In genomic region chr2:3282866-3283601, GRCm38 (mm10) we compare ENCODE assay signal across 8 mouse cellular contexts. TPM values are rescaled to one million over a fixed set of nuclear protein-coding genes. Genes with fewer than 3 reads are reported as not detected.
DNase-seq lines count a peak whose midpoint lies in the region; ATAC-seq and TF ChIP-seq lines count a peak whose summit lies in the region.

No protein-coding gene starts in this region.

- TF ChIP-seq CTCF in gastrocnemius, adult 2 months (IDR thresholded peaks at IDR 0.05) = no peak

- peak overlapping the region; percentile 89 for H3K27ac ChIP-seq in gastrocnemius, adult 2 months
- peak overlapping the region; percentile 92 for H3K27ac ChIP-seq in heart, embryonic 13.5 days (replicated peaks)
- H3K27ac ChIP-seq in limb, embryonic 10.5 days = peak overlapping the region; percentile 83
- peak overlapping the region; percentile 95 for H3K27ac ChIP-seq in neural tube, embryonic 13.5 days (replicated peaks)

- ATAC-seq in CD4-positive, CD25-positive, alpha-beta regulatory T cell, adult 4 months = peak; percentile 7
- ATAC-seq in heart, embryonic 13.5 days (ENCODE audit: extremely low read depth, insufficient number of reproducible peaks, low FRiP score, low TSS enrichment) = no peak
- ATAC-seq in neural tube, embryonic 13.5 days (ENCODE audit: low read depth) = peak; percentile 0; the same call in 1 of the 2 replicates

- peak overlapping the region; percentile 99 for H3K4me3 ChIP-seq in gastrocnemius, adult 2 months
- H3K4me3 ChIP-seq in heart, embryonic 13.5 days = peak overlapping the region; percentile 92
- H3K4me3 ChIP-seq in limb, embryonic 10.5 days = peak overlapping the region; percentile 80
- peak overlapping the region; percentile 80 for H3K4me3 ChIP-seq in neural tube, embryonic 13.5 days

- 9% methylated on average over 12 of the region's 12 CpGs for WGBS in heart, embryonic 13.5 days
- WGBS in limb, embryonic 10.5 days = 10% methylated on average over 12 of the region's 12 CpGs
- WGBS in neural tube, embryonic 13.5 days = 9% methylated on average over 12 of the region's 12 CpGs

- H3K4me2 ChIP-seq in heart, embryonic 13.5 days = peak overlapping the region; percentile 76
- peak overlapping the region; percentile 53 for H3K4me2 ChIP-seq in neural tube, embryonic 13.5 days

- DNase-seq in gastrocnemius, adult 2 months = no peak
- DNase-seq in gastrocnemius, postnatal 4 days (ENCODE audit: low spot score in 2 of 2) = no peak
- DNase-seq in c-Kit-positive CD71-positive TER-119-positive erythroid progenitor cells, embryonic 14.5 days (ENCODE audit: low spot score) = peak; percentile 49
- DNase-seq in limb, embryonic 10.5 days (ENCODE audit: low spot score) = no peak
- DNase-seq in yolk sac, embryonic 10.5 days (ENCODE audit: low spot score) = no peak

- H3K9me3 ChIP-seq in heart, embryonic 13.5 days = no peaks in the 10 kb centered on the region
- no peaks in the 10 kb centered on the region for H3K9me3 ChIP-seq in limb, embryonic 10.5 days (replicated peaks)
- H3K9me3 ChIP-seq in neural tube, embryonic 13.5 days = no peaks in the 10 kb centered on the region

- intact Hi-C loops in gastrocnemius, adult 2 months (cut with DNase I) = no loop called here

- peaks cover 25% of the 10 kb centered on the region for H3K4me1 ChIP-seq in heart, embryonic 13.5 days
- H3K4me1 ChIP-seq in limb, embryonic 10.5 days = peaks cover 19% of the 10 kb centered on the region
- H3K4me1 ChIP-seq in neural tube, embryonic 13.5 days (replicated peaks) = peaks cover 15% of the 10 kb centered on the region

- peak overlapping the region; percentile 81 for H3K9ac ChIP-seq in heart, embryonic 13.5 days
- peak overlapping the region; percentile 66 for H3K9ac ChIP-seq in neural tube, embryonic 13.5 days

- H3K27me3 ChIP-seq in heart, embryonic 13.5 days (replicated peaks) = no peaks in the 10 kb centered on the region
- no peaks in the 10 kb centered on the region for H3K27me3 ChIP-seq in limb, embryonic 10.5 days (ENCODE audit: low read depth, poor library complexity, severe bottlenecking)
- no peaks in the 10 kb centered on the region for H3K27me3 ChIP-seq in neural tube, embryonic 13.5 days

- H3K36me3 ChIP-seq in heart, embryonic 13.5 days = no peaks in the 10 kb centered on the region
- H3K36me3 ChIP-seq in limb, embryonic 10.5 days = no peaks in the 10 kb centered on the region
- no peaks in the 10 kb centered on the region for H3K36me3 ChIP-seq in neural tube, embryonic 13.5 days

RNA-seq across cellular contexts. Expression of gene Nmt2, which starts 1.0 kb away (rescaled TPM):
- total RNA-seq in gastrocnemius, adult 2 months (2021) = 10 to 100 TPM; 11.0 to 12.9 TPM
- 10 to 100 TPM; 15.4 to 16.7 TPM for total RNA-seq in gastrocnemius, postnatal 4 days (2021)
- polyA plus RNA-seq in CD4-positive, CD25-positive, alpha-beta regulatory T cell, adult 4 months (2017; shearing (Covaris generic)) = 10 to 100 TPM; 57.0 to 61.4 TPM
- 32.1 and 36.3 TPM in 2 replicates for polyA plus RNA-seq in heart, embryonic 13.5 days (2015; fragmentation: Nextera tagmentation; extraction: Ambion mirVana)
- 32.0 and 33.9 TPM in 2 replicates for polyA plus RNA-seq in limb, embryonic 10.5 days (2016; fragmentation: Nextera tagmentation; extraction: Ambion mirVana)
- 79.6 and 80.8 TPM in 2 replicates for polyA plus RNA-seq in neural tube, embryonic 13.5 days (2015; fragmentation: Nextera tagmentation; extraction: Ambion mirVana)

RNA-seq across cellular contexts. Expression of gene Rpp38, which starts 49.4 kb away (rescaled TPM):
- total RNA-seq in gastrocnemius, adult 2 months (2021) = 1 to 10 TPM; 6.8 to 7.3 TPM
- total RNA-seq in gastrocnemius, postnatal 4 days (2021) = 1 to 10 TPM; 6.5 to 9.8 TPM
- polyA plus RNA-seq in CD4-positive, CD25-positive, alpha-beta regulatory T cell, adult 4 months (2017; shearing (Covaris generic)) = 10 to 100 TPM; 20.8 to 21.6 TPM
- 10.2 and 13.8 TPM in 2 replicates for polyA plus RNA-seq in heart, embryonic 13.5 days (2015; fragmentation: Nextera tagmentation; extraction: Ambion mirVana)
- 19.0 and 21.3 TPM in 2 replicates for polyA plus RNA-seq in limb, embryonic 10.5 days (2016; fragmentation: Nextera tagmentation; extraction: Ambion mirVana)
- 11.3 and 12.2 TPM in 2 replicates for polyA plus RNA-seq in neural tube, embryonic 13.5 days (2015; fragmentation: Nextera tagmentation; extraction: Ambion mirVana)

RNA-seq across cellular contexts. Expression of gene Acbd7, which starts 52.9 kb away (rescaled TPM):
- under 1 TPM in 1 of 2 experiments, not detected in 1; 0.64 TPM for total RNA-seq in gastrocnemius, adult 2 months (2021)
- under 1 TPM; 0.57 to 0.59 TPM for total RNA-seq in gastrocnemius, postnatal 4 days (2021)
- polyA plus RNA-seq in CD4-positive, CD25-positive, alpha-beta regulatory T cell, adult 4 months (2017; shearing (Covaris generic)) = under 1 TPM in 1 of 2 experiments, not detected in 1; 0.65 TPM
- 0.82 and 1.0 TPM in 2 replicates for polyA plus RNA-seq in heart, embryonic 13.5 days (2015; fragmentation: Nextera tagmentation; extraction: Ambion mirVana)
- 0.41 TPM in 1 of 2 replicates, not detected in the other for polyA plus RNA-seq in limb, embryonic 10.5 days (2016; fragmentation: Nextera tagmentation; extraction: Ambion mirVana)
- polyA plus RNA-seq in neural tube, embryonic 13.5 days (2015; fragmentation: Nextera tagmentation; extraction: Ambion mirVana) = 1.3 and 2.3 TPM in 2 replicates
